Mouse (Mus musculus) cortical plate, adult 2 months (tissue): ENCODE data around the gene Bcl7c.

ENCODE experiments used
- CTCF ChIP-seq: fragments of 200-500 bp; IDR thresholded peaks from 2 replicates; pipeline ENCODE4 v1.5.1; 2011; ENCODE audit warnings: mild to moderate bottlenecking, control low read depth, low read length; ENCODE audit not compliant: insufficient read depth; ENCODE audit errors: extremely low read depth
- POLR2A ChIP-seq: fragments of 200-500 bp; IDR thresholded peaks from 2 replicates; pipeline ENCODE4 v1.6.1; 2011; ENCODE audit warnings: mild to moderate bottlenecking, low read length, control low read depth; ENCODE audit not compliant: insufficient read depth; ENCODE audit errors: extremely low read depth

DNA sequence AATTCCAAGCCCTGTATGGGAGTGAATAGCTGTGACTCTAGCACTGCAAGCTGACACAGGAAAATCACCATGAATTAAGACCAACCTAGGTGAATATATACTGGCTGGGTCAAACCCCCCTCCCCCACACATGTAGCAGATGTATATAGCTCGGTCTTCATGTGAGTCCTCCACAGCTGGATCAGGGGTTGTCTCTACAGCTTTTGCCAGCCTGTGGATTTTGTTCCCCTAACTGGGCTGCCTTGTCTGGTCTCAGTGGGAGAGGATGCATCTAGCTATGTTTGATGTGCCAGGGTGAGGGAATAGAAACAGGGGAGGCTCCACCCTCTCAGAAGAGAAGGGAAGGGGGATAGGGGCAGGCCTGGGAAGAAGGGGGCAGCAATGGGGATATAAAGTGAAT, 92.4 kb downstream of the Bcl7c start:
- TF ChIP-seq CTCF (no peak), POLR2A (no peak)
